11 mouse cellular contexts compared by ENCODE assay signal in the genomic region with DNA sequence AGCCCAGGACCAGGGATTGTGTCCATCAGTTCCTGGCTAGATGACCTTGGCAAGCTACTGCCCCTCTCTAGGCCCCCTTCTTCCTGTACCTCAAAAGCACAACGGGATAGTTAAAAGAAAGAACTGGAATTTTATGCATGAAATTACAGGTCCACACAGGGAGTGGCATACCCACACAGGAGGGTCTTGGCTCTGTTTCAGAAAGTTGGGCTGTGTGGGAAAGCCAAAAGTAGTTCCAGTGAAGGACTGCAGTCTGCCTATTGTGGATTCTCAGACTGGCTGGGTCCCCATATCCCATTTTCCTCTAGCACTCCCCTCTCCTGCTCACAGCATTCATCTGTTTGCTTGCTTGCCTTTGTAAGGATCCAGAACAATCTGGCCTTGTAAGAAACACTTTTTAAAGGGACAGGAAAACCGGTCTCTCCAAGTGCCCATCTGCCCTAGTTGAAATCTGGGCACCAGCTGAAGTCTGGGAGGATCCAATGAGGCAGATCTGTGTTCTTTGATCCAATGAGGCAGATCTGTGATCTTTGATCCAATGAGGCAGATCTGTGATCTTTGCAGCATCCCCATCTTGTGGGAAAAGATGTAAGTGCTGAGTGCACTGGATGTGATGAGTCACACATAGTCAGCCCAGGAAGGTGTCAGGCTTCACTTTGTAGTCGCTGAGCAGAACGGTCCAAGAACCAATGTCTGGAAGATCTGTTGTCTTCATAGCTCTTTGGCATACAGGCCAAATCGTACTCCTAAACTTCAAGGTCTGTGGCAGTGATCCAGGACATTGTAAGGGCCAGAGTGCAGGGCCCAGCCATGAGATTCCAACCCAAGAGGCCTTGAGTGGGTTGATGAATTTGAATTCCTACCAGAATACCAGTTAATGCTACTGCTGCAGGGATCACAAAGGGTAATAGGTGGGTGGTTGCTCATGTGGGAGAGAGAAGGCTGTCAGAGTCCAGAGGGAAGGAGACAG. TPM values are rescaled to one million over a fixed set of nuclear protein-coding genes. Genes with fewer than 3 reads are reported as not detected.
DNase-seq lines count a peak whose midpoint lies in the region.
"Had no signal": no experiment of that assay in that cellular context is flagged by ENCODE, and none has a peak within 500 bp of the region (broad histone marks: within the 10 kb centered on the region; RNA-seq: fewer than 3 reads in every experiment).

No protein-coding gene starts in this region.

- DNase-seq in adrenal gland, postnatal 10 days: peak; percentile 29
- no peak for DNase-seq in adrenal gland, adult 8-10 months
- peak; percentile 18 to 22 for DNase-seq in left cerebral cortex, adult 18-20 months (ENCODE audit: low spot score in 2 of 2)
- no peak for DNase-seq in left cerebral cortex, adult 11 months (ENCODE audit: low spot score)
- peak; percentile 79 for DNase-seq in MN1 (ENCODE audit: low spot score)
- peak; percentile 49 to 51 for DNase-seq in layer of hippocampus, postnatal 10 days (ENCODE audit: low spot score in 2 of 2)
- no peak for DNase-seq in kidney, postnatal 4 days
- no peak for DNase-seq in embryo, embryonic 10.5 days (ENCODE audit: low spot score)
- DNase-seq: cerebellum, adult 18-20 months; gastrocnemius, postnatal 25 days had no signal

RNA-seq across cellular contexts. Expression of gene Ntsr2, which starts 4.0 kb away (rescaled TPM):
- under 1 TPM in 1 of 2 experiments, not detected in 1; 0.60 TPM for total RNA-seq in adrenal gland, postnatal 10 days (2021)
- 1 to 10 TPM in 1 of 4 experiments, under 1 TPM in 3; 0.41 to 1.6 (median 0.93) TPM for total RNA-seq in adrenal gland, adult 8-10 months (2022)
- total RNA-seq in left cerebral cortex, adult 18-20 months (2021): 100 to 1,000 TPM; 120 to 126 TPM
- 100 to 1,000 TPM; 112 to 123 TPM for total RNA-seq in layer of hippocampus, postnatal 10 days (2021)
- total RNA-seq: monocyte, adult 5-6 weeks had no signal

RNA-seq across cellular contexts. Expression of gene Lpin1, which starts 46.4 kb away (rescaled TPM):
- 100 to 1,000 TPM in 1 of 2 experiments, 10 to 100 TPM in 1; 76.2 to 163 TPM for total RNA-seq in adrenal gland, postnatal 10 days (2021)
- total RNA-seq in adrenal gland, adult 8-10 months (2022): 10 to 100 TPM; 38.8 to 80.7 (median 50.8) TPM
- 10 to 100 TPM; 23.3 to 30.5 TPM for total RNA-seq in left cerebral cortex, adult 18-20 months (2021)
- total RNA-seq in layer of hippocampus, postnatal 10 days (2021): 10 to 100 TPM; 17.7 to 20.9 TPM

Comparison
In these comparisons a context has a peak if more than half of its experiments do, and no peak if none do; other contexts are left out.
1. DNase-seq: peak in adrenal gland, postnatal 10 days (single experiment), left cerebral cortex, adult 18-20 months (2 of 2), MN1 (single experiment) and layer of hippocampus, postnatal 10 days (2 of 2); none in adrenal gland, adult 8-10 months (single experiment), left cerebral cortex, adult 11 months (single experiment), kidney, postnatal 4 days (0 of 2) and embryo, embryonic 10.5 days (single experiment).
2. RNA of gene Ntsr2, which starts 4.0 kb away (total RNA-seq): 120 to 126 TPM in left cerebral cortex, adult 18-20 months and 112 to 123 TPM in layer of hippocampus, postnatal 10 days; 0.41 to 1.6 TPM in adrenal gland, adult 8-10 months and 0.60 TPM in adrenal gland, postnatal 10 days; every median in the first group is over 10 times any median in the second.